Mouse (Mus musculus) macrophage (primary cell): ENCODE data around the gene Tmem179b. TPM values are rescaled to one million over a fixed set of nuclear protein-coding genes. Genes with fewer than 3 reads are reported as not detected.

Experiments
- H3K27ac ChIP-seq: fragments of 350-480 bp; formaldehyde crosslinking; 2 replicates; pipeline ENCODE4 v1.9.0; 2021
- H3K36me3 ChIP-seq: fragments of 350-480 bp; formaldehyde crosslinking; 2 replicates; pipeline ENCODE4 v1.9.0; 2021; ENCODE audit errors: inconsistent target
- H3K4me3 ChIP-seq: fragments of 350-480 bp; formaldehyde crosslinking; 2 replicates; pipeline ENCODE4 v1.9.0; 2021; ENCODE audit errors: inconsistent target
- H3K79me2 ChIP-seq: fragments of 350-480 bp; formaldehyde crosslinking; 2 replicates; pipeline ENCODE4 v1.9.0; 2021; ENCODE audit errors: inconsistent target
- WGBS: methylation state at CpG from one replicate; pipeline ENCODE4 v1.1.7; 2026; ENCODE audit warnings: inconsistent platforms; ENCODE audit not compliant: missing documents; 5-methylcytosine and 5-hydroxymethylcytosine counted together
- polyA plus RNA-seq: library from polyadenylated mRNA; stranded (reverse); fragments of 250-400 nt; gene quantifications from 3 replicates; pipeline ENCODE4 v1.2.4, GENCODE M21; 2018; ENCODE audit warnings: inconsistent platforms
- total RNA-seq, 78 experiments: library from RNA; depleted of rRNA; stranded (reverse); fragments of 250-400 nt; gene quantifications; 1 replicate in 9 of 78; 2 replicates in 24 of 78; 3 replicates in 43 of 78; 4 replicates in 2 of 78; pipeline ENCODE4 v1.2.4; 2018; ENCODE audit warnings: inconsistent platforms in 56 of 78

Tmem179b gene
- 10 to 100 TPM in 15 of 26 experiments, 1 to 10 TPM in 11; 3.2 to 23.5 (median 12.1) TPM for total RNA-seq (2018; cell fraction: chromatin; rRNA removed)
- total RNA-seq (2018; cell fraction: cytosol; rRNA removed): 100 to 1,000 TPM in 2 of 26 experiments, 10 to 100 TPM in 24; 58.3 to 105 (median 84.5) TPM
- total RNA-seq (2018; cell fraction: nucleus; rRNA removed): 10 to 100 TPM in 25 of 26 experiments, 1 to 10 TPM in 1; 8.6 to 64.0 (median 37.8) TPM
- 70.7 to 93.4 TPM (median 87.5 TPM) in 3 replicates for polyA plus RNA-seq

DNA sequence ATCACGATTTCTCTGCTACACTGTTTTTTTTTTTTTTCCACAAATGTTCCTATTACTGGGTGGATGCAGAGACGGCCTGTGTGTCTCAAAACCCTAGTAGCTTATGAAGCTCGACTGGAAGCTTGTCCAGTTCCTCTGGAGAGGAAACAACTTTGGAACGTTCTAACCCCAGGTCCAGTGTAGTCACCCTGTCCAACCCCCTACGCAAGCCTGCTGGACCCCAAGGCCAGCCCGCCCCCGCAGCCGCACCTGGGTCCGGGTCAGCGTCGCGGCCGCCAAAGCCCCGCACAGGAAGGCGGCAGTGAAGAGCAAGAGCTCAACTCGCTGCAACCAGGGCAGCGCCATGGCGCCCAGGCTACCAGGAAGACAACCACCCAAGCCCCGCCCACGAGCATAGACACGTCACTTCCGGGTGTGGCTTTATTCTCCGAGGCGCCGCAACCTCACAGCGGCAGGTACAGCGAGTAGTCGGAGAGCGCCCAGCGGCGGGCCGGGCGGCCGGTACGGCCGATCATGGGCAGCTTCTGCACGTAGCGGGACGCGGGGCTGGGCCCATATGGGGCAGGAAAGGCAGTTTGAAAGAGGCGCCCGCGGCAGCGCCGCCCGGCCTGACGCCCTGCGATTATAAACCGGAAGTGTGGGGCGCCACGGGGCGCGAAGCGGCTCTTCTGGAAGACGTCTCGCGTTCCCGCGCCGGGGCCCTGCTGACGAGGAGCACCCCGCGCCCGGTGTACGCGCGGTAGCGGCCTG, at the start of gene Tmem179b:
Gene Tmem179b (minus strand): TSS at position 382 of the 750 bp plus-strand sequence.
- peak within 1 kb of the TSS; percentile 61 for H3K4me3 ChIP-seq
- peaks cover 46% of the 10 kb centered on the region for H3K79me2 ChIP-seq
- peaks cover 18% of the 10 kb centered on the region for H3K36me3 ChIP-seq
- peak within 1 kb of the TSS; percentile 49 for H3K27ac ChIP-seq
- under 1% methylated on average over 64 of the region's 68 CpGs for WGBS

DNA sequence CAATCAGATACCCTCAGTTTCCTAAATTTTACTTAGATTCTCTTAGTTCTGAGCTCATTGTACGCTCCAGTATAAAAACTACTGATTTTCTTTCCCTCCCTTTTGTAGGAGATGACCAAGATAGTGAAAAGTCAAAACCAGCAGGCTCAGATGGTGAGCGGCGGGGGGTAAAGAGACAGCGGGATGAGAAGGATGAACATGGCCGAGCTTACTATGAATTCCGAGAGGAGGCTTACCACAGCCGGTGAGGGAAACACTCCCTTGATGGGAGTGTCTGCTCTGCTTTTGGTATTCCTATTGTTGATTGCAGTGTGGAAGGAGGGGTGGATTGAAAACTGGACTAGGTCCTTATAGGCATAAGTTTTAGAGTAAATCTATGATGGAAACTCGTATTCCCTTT, 48.4 kb upstream of the Tmem179b start:
- Histone ChIP-seq H3K4me3 (no peak overlapping the region), H3K27ac (no peak overlapping the region), H3K79me2 (peaks cover 82% of the 10 kb centered on the region), H3K36me3 (peaks cover 50% of the 10 kb centered on the region)
- 86% methylated on average over 8 of the region's 8 CpGs for WGBS

DNA sequence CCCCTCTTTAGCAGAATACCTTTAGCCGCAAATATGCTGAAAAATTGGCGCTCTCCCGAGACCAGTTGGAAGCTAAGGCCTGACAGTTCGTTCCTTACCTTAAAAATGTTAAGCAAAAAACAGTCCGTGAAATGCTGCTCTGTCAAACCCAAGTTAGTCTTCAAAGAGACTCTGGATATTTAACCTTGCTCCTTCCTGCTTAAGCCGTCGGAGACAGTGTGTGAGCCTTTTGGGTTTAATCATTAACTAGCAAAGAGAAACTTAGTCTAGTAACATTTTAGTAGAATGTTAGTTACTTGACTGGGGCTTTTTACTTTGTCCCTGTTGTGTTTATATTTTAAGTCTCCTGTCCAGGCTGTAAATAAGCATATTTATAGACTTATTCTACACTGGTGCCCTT, 46.9 kb upstream of the Tmem179b start:
- whole genome bisulfite sequencing: 3% methylated on average over 7 of the region's 7 CpGs
- peaks cover 82% of the 10 kb centered on the region for H3K79me2 ChIP-seq
- H3K27ac ChIP-seq: peak overlapping the region; percentile 96
- peaks cover 39% of the 10 kb centered on the region for H3K36me3 ChIP-seq
- H3K4me3 ChIP-seq: peak overlapping the region; percentile 95

DNA sequence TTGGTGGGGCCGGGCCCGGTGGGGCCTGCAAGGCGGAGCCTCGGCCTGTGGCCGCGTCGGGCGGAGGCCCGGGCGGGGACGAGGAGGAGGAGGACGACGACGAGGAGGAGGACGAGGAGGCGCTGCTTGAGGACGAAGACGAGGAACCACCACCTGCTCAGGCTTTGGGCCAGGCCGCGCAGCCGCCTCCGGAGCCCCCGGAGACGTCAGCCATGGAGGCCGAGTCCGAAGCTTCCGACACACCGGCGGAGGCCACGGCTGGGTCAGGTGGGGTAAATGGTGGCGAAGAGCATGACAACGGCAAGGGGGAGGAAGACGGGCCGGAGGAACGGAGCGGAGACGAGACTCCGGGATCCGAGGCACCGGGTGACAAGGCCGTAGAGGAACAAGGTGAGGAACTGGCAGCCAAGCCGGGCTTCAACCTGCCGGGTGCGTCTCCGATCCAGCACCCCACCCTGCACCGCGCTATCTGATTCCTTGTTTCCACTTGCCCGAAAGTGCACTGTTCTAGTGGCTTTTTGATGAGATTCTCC, 46.2 kb upstream of the Tmem179b start:
- Histone ChIP-seq H3K36me3 (peaks cover 38% of the 10 kb centered on the region), H3K27ac (peak overlapping the region; percentile 96), H3K79me2 (peaks cover 82% of the 10 kb centered on the region), H3K4me3 (peak overlapping the region; percentile 95)
- WGBS: under 1% methylated on average over 48 of the region's 48 CpGs

DNA sequence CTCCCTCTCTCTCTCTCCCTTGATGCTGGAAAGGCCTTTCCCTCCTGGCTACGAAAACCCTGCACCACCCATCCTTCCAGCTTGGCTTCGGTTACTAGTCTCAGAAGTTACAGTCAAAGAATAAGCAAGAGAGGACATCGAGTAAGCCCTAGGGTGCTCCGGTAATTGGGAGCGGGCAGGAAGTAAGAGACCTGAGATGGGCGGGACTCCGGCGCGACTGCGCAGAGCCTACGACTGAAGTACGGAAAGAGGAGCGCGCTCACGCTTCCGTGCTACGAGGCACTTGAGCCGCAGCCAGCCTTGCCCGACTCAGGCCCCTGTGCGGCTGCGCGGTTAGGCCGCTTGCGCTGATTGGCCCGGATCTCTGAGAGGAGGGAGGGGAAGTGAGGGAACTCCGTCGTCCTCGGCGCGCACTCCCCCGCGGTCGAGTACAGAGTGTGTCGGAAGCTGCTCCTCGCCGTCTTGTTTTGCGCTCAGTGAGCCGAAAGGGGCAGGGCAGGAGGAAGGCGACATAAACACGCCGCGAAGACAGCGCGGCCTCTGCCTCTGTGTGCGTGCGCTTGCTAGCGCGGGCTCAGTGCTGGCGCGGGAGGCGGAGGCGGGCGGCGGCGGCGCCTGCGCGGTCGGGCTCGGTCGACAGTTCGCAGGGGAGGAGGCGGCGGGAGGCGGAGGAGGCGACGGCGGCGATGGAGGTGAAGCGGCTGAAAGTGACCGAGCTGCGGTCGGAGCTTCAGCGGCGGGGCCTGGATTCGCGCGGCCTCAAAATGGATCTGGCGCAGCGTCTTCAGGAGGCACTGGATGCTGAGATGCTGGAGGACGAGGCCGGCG, 45.5 kb upstream of the Tmem179b start, which contains the start of gene Hnrnpul2:
Gene Hnrnpul2 (plus strand): TSS at position 415 of the 828 bp plus-strand sequence.
- Histone ChIP-seq H3K4me3 (peak within 1 kb of the TSS; percentile 95), H3K79me2 (peaks cover 82% of the 10 kb centered on the region), H3K27ac (peak within 1 kb of the TSS; percentile 96), H3K36me3 (peaks cover 35% of the 10 kb centered on the region)
- WGBS: 2% methylated on average over 70 of the region's 83 CpGs

DNA sequence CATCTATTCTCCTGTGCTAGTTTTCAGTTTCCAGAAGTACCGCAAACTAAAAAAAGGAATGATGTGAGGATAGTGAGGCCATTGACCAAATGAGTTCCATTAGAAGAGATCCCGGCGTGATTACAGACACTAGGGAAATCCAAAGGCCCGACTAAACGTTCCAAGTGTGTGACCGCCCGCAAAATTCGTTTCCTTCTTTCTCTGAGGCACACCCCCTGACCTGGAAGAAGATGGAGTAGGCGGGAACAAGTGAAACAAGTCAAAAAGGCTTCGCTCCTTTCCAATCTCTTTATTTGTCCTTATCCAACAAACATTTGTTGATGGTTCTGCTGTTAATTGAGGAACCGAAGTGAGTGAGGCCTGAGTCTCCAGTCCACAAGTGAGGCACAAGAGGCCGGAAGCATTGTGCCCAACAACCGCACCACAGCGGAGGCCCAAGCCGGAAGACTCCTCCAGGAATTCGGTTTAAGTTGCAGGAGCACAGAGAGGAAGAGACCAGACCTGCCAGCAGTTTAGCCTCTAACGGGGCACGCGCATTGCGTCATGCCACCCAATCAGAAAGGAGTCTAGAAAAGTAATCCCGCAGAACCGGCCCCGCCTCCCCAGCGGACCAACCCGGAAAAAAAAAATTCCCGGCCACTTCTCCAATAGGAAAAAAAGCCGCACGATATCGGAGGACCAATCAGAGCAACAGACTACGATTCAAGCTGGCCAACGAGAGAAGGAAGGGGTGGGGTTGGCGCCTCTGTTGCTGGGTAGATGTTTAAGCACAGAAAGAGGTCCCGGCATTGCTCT, 44.7 kb upstream of the Tmem179b start, which contains the start of gene Ttc9c:
Gene Ttc9c (minus strand): TSS at position 533 of the 795 bp plus-strand sequence.
- 1% methylated on average over 32 of the region's 33 CpGs for WGBS
- Histone ChIP-seq H3K36me3 (peaks cover 31% of the 10 kb centered on the region), H3K79me2 (peaks cover 82% of the 10 kb centered on the region), H3K27ac (peak within 1 kb of the TSS; percentile 96), H3K4me3 (peak within 1 kb of the TSS; percentile 95)

DNA sequence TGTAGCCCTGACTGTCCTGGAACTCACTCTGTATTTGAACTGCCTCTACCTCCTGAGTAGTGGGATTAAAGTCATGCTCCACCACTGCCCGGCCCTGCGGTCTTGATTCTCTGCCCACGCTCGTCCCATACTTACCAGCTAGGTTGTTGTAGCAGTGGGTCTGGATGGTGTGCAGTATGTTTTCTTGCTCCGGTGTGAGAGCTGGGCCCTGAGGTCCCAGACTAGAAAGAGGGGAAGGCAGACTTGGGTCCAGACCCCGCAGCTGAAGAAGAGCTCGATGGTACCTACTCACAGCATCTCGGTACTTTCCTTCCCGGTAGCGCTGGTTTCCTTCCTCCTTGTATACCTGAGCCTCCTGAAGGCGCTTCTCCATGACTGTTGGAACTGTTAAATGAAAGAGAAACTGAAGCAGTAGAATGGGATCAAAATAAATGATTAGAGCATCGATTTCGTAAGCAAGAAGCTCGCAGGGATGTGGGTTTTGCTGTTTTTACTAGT, 44.1 kb upstream of the Tmem179b start:
- peaks cover 31% of the 10 kb centered on the region for H3K36me3 ChIP-seq
- peak overlapping the region; percentile 95 for H3K4me3 ChIP-seq
- WGBS: 17% methylated on average over 13 of the region's 14 CpGs
- peak overlapping the region; percentile 96 for H3K27ac ChIP-seq
- peaks cover 82% of the 10 kb centered on the region for H3K79me2 ChIP-seq

DNA sequence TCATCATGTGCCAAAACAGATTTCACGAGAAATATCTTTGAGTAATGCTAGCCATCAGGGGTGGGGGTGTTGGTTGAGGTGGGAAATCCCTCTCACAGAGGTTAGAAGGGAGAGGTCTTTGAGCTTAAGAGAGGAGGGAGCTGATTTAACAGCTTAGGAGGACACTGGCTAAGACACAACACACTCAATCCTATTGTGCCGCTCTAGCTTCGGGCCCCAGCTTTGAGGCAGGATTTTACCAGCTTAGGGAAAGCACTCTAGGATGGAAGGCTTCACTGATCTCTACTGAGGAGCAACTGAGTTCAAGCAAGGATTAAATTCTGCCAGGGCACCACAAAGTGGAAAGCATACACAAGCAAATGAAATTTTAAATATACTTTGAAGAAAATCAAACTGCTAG, 42.7 kb upstream of the Tmem179b start:
- Histone ChIP-seq H3K27ac (no peak overlapping the region), H3K79me2 (peaks cover 75% of the 10 kb centered on the region), H3K4me3 (no peak overlapping the region), H3K36me3 (peaks cover 35% of the 10 kb centered on the region)
- 68% methylated on average over 3 of the region's 3 CpGs for WGBS

DNA sequence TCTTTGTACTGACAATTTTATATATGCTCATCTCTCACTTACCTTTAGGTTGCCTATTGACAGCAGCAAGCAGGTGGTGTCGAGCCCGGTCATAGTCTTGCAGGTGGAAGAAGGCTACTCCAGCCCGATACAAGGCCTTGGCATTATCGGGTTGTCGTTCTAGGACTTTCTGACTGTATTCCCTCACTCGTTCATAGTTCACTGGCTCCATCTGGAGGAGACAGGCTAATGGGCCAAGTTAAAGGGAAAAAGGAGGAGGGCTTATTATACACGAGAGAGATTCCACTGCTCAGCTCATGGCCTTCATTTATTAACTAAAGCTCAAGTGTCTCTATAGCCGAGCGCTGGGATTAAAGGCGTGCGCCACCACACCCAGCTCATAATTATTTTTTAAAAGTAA, 41.5 kb upstream of the Tmem179b start:
- Histone ChIP-seq H3K27ac (no peak overlapping the region), H3K79me2 (peaks cover 64% of the 10 kb centered on the region), H3K4me3 (no peak overlapping the region), H3K36me3 (peaks cover 45% of the 10 kb centered on the region)
- 88% methylated on average over 9 of the region's 11 CpGs for WGBS

DNA sequence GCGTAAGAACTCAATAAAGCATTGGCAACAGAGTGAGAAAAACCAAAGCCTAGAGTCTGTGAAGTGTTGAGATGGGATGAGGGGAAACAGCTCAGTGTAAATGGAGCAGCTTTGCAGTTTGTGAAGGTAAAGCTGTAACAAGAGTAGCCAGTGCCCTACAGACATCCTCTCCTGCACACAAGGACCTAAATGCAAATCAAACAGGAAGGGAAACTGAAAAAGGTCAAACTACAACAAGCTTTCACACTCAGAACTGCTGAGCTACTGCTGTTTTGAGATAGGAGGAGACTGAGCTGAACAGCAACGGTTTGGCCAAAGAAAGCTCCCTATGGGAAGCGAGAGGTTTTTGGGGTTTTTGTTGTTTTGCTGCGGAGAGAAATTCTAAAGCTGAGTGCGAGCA, 32.5 kb upstream of the Tmem179b start:
- Histone ChIP-seq H3K36me3 (peaks cover 17% of the 10 kb centered on the region), H3K4me3 (no peak overlapping the region)
- 70% methylated on average over 5 of the region's 5 CpGs for WGBS

DNA sequence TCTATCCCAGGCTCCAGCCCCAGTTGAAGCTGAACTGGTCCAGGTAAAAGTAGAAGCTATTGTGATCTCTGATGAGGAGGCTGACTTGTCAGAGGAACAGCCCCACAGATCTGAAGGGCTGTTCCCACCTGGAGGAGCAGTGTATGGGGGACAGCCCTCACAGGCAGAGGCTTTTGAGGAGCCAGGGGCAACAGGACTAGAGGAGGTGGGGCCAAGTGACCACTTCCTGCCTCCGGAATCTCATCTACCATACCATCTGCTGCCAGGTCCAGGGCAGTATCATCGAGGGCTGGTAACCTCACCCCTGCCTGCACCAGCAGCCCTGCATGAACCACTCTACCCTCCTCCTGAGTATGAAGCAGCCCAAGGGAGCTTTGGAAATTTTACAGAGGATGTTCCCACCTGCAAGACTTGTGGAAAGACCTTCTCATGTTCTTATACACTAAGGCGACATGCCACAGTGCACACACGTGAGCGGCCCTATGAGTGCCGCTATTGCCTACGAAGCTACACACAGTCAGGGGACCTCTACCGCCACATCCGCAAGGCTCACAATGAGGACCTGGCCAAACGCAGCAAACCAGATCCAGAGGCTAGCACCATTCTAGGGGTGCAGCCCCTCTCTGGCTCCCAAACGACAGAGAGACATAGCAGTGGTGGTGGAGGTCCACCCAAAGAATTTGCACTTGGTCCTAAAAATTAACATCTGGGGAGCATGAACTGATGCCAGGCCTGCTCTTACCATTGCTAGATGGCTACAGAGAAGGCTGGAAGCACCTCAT, 29.8 kb upstream of the Tmem179b start:
- no peak overlapping the region for H3K4me3 ChIP-seq
- WGBS: 73% methylated on average over 10 of the region's 11 CpGs
- no peaks in the 10 kb centered on the region for H3K36me3 ChIP-seq
- H3K79me2 ChIP-seq: peaks cover 5% of the 10 kb centered on the region; the same call in 1 of the 2 replicates
- H3K27ac ChIP-seq: 0 out of 2 replicates have a peak overlapping the region, but pooled peaks have one; percentile 84

More for the DNA sequence above, 32.5 kb upstream of the Tmem179b start:
- Histone ChIP-seq H3K27ac (peak overlapping the region; percentile 18), H3K79me2 (peaks cover 5% of the 10 kb centered on the region; the same call in 1 of the 2 replicates)

DNA sequence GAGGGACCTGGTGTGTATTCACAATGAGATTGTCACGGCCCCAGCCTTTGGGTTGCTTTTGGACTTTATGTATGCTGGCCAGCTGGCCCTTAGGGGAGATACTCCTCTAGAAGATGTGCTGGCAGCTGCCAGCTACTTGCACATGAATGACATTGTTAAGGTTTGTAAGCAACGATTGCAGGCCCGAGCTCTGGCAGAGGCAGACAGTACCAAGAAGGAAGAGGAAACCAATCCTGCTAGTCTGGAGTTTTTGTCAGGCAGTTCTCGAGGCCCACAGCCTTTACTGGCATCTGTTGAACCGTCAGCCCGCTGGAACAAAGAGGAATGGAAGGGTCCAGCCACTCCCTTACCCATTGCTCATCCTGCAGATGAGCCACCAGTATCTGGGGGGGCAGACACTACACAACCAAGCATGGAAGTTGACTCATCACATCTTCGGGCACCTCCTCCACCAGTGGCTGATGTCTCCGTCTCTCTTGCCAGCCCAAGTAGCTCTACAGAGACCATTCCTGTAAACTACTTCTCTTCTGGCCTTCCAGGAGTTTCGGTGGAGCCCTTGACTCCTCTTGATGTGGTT, 29.0 kb upstream of the Tmem179b start:
- no peak overlapping the region for H3K4me3 ChIP-seq

More for the DNA sequence above, 29.0 kb upstream of the Tmem179b start:
- H3K36me3 ChIP-seq: no peaks in the 10 kb centered on the region
- peak overlapping the region; percentile 84 for H3K27ac ChIP-seq
- H3K79me2 ChIP-seq: peaks cover 5% of the 10 kb centered on the region; the same call in 1 of the 2 replicates
- WGBS: 73% methylated on average over 9 of the region's 9 CpGs
